Comparison of ENCODE assay signal across 8 mouse cellular contexts in the genomic region with DNA sequence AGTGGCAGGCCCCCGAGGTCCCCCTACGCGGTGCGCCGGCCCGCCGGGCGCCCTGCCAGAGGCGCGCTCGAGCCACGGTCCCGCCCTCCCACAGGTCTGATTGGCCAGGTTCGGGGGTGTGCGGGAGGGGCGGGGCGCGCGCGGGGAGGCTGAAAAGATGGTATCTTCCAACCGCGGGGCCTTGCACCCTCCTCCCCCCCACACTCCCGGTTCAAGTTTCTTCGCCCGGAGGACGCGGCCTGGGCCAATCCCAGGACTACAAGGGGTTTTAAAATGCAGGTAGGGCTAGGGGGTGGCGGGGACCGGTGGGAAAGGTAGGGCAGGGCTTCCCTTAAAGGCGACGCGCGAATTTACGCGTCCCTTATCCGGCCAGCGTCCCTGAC. TPM values are rescaled to one million over a fixed set of nuclear protein-coding genes. Genes with fewer than 3 reads are reported as not detected.
DNase-seq lines count a peak whose midpoint lies in the region; ATAC-seq lines count a peak whose summit lies in the region.

No protein-coding gene starts in this region.

- peak overlapping the region; percentile 83 for H3K4me3 ChIP-seq in intestine, embryonic 16.5 days (ENCODE audit: low read length)

- peak overlapping the region; percentile 53 for H3K27ac ChIP-seq in intestine, embryonic 16.5 days (ENCODE audit: low read length)

- H3K4me2 ChIP-seq in intestine, embryonic 16.5 days (ENCODE audit: low read depth, low read length): peak overlapping the region; percentile 84

- peaks cover 51% of the 10 kb centered on the region for H3K4me1 ChIP-seq in intestine, embryonic 16.5 days (ENCODE audit: control insufficient read depth, insufficient read depth, low read length)

- no peaks in the 10 kb centered on the region for H3K27me3 ChIP-seq in intestine, embryonic 16.5 days (replicated peaks; ENCODE audit: control insufficient read depth, insufficient read depth, low read length)

- H3K36me3 ChIP-seq in intestine, embryonic 16.5 days (ENCODE audit: control insufficient read depth, insufficient read depth, low read length): peaks cover 3% of the 10 kb centered on the region; the same call in 1 of the 2 replicates

- peak; percentile 99 for DNase-seq in adrenal gland, postnatal 10 days
- peak; percentile 96 for DNase-seq in embryo, embryonic 11.5 days (ENCODE audit: low read depth, low spot score)
- DNase-seq in gonadal fat pad, adult 2 months (ENCODE audit: low read depth): peak; percentile 54
- peak; percentile 97 to 98 for DNase-seq in left cerebral cortex, postnatal 25 days (ENCODE audit: low spot score in 2 of 2)
- peak; percentile 98 for DNase-seq in mesoderm, embryonic 11.5 days (ENCODE audit: low read depth, low spot score)
- DNase-seq in right cerebral cortex, postnatal 25 days: peak; percentile 99
- DNase-seq in urinary bladder, postnatal 36 days (ENCODE audit: low spot score in 2 of 2): peak; percentile 96 to 97

- peak; percentile 95 for ATAC-seq in intestine, embryonic 16.5 days

- intact Hi-C loops in left cerebral cortex, postnatal 25 days (cut with DNase I): loop anchor here (2.0 kb wide), 2 partner anchors 39 to 57 kb away; no protein-coding TSS in a partner anchor

- WGBS in intestine, embryonic 16.5 days: 0% methylated on average over 36 of the region's 37 CpGs

- H3K9me3 ChIP-seq in intestine, embryonic 16.5 days (ENCODE audit: control insufficient read depth, low read length): no peaks in the 10 kb centered on the region

- peak overlapping the region; percentile 78 for H3K9ac ChIP-seq in intestine, embryonic 16.5 days (ENCODE audit: low read depth, low read length)

RNA-seq across cellular contexts. Expression of a gene that starts 0.3 kb away (rescaled TPM):
- 10 to 100 TPM; 19.8 to 22.1 TPM for total RNA-seq in adrenal gland, postnatal 10 days (2021)
- 13.0 and 15.6 TPM in 2 replicates for polyA plus RNA-seq in gonadal fat pad, adult 2 months (2012; rRNA removed)
- polyA plus RNA-seq in intestine, embryonic 16.5 days (2015; fragmentation: Nextera tagmentation; extraction: Ambion mirVana): 4.8 and 7.1 TPM in 2 replicates
- total RNA-seq in left cerebral cortex, postnatal 25 days (2021): 10 to 100 TPM; 74.7 to 76.9 TPM

RNA-seq across cellular contexts. Expression of a gene that starts 30.6 kb away (rescaled TPM):
- total RNA-seq in adrenal gland, postnatal 10 days (2021): 1 to 10 TPM in 1 of 2 experiments, under 1 TPM in 1; 0.96 to 1.1 TPM
- 2.1 and 2.2 TPM in 2 replicates for polyA plus RNA-seq in gonadal fat pad, adult 2 months (2012; rRNA removed)
- polyA plus RNA-seq in intestine, embryonic 16.5 days (2015; fragmentation: Nextera tagmentation; extraction: Ambion mirVana): 0.43 and 0.53 TPM in 2 replicates
- total RNA-seq in left cerebral cortex, postnatal 25 days (2021): 1 to 10 TPM; 6.9 to 7.1 TPM

RNA-seq across cellular contexts. Expression of a gene that starts 58.7 kb away (rescaled TPM):
- total RNA-seq in adrenal gland, postnatal 10 days (2021): 1 to 10 TPM; 1.6 to 2.2 TPM
- polyA plus RNA-seq in gonadal fat pad, adult 2 months (2012; rRNA removed): 4.6 and 4.9 TPM in 2 replicates
- polyA plus RNA-seq in intestine, embryonic 16.5 days (2015; fragmentation: Nextera tagmentation; extraction: Ambion mirVana): 3.8 and 4.6 TPM in 2 replicates
- 100 to 1,000 TPM; 295 to 302 TPM for total RNA-seq in left cerebral cortex, postnatal 25 days (2021)

Comparison
In these comparisons a context has a peak if more than half of its experiments do, and no peak if none do; other contexts are left out.
1. Peak in every context shown above with its lines: DNase-seq, ATAC-seq, H3K4me3 ChIP-seq and H3K27ac ChIP-seq.
2. RNA of a gene that starts 58.7 kb away (total RNA-seq): 295 to 302 TPM in left cerebral cortex, postnatal 25 days; 1.6 to 2.2 TPM in adrenal gland, postnatal 10 days; every median in the first group is over 10 times any median in the second.